Mouse (Mus musculus): ENCODE measurements around the gene Sdr39u1. TPM values are rescaled to one million over a fixed set of nuclear protein-coding genes. Genes with fewer than 3 reads are reported as not detected.
A peak's percentile ranks its signal among the peaks of the same experiment; 100 is the strongest.

Sdr39u1 gene
- total RNA-seq, 2 experiments from 2014 or later, result 90.9 to 109 TPM

- DNase-seq, result peak; percentile 96
Measured at GRCm38 (mm10) chr14:55884713-55885113, 15.4 kb downstream of the Sdr39u1 start, which contains the start of gene Khnyn. TSS of gene Khnyn (plus strand) at chr14:55884947.

- DNase-seq, result peak; percentile 86
Measured at GRCm38 (mm10) chr14:55884166-55884565, 15.9 kb downstream of the Sdr39u1 start, which contains the start of gene Cbln3. TSS of gene Cbln3 (minus strand) at chr14:55884392.

- no peak for DNase-seq
Measured at GRCm38 (mm10) chr14:55883663-55884062, 16.4 kb downstream of the Sdr39u1 start.

- DNase-seq, result no peak
Measured at GRCm38 (mm10) chr14:55883149-55883661, 16.9 kb downstream of the Sdr39u1 start.

GRCm38 (mm10) chr14:55882171-55882641 is 17.9 kb downstream of the Sdr39u1 start:
- no peak for DNase-seq

GRCm38 (mm10) chr14:55880982-55881381 is 19.1 kb downstream of the Sdr39u1 start:
- DNase-seq, result no peak

GRCm38 (mm10) chr14:55879623-55880022 is 20.5 kb downstream of the Sdr39u1 start:
- DNase-seq, result peak; percentile 88

- DNase-seq, result no peak
Measured at GRCm38 (mm10) chr14:55878316-55878940, 21.7 kb downstream of the Sdr39u1 start.

GRCm38 (mm10) chr14:55877469-55878315 is 22.4 kb downstream of the Sdr39u1 start:
- no peak for DNase-seq

GRCm38 (mm10) chr14:55873714-55874683 is 26.1 kb downstream of the Sdr39u1 start:
- peak; percentile 88 for DNase-seq

GRCm38 (mm10) chr14:55873242-55873713 is 26.8 kb downstream of the Sdr39u1 start:
- DNase-seq, result no peak

GRCm38 (mm10) chr14:55872551-55872950 is 27.5 kb downstream of the Sdr39u1 start:
- DNase-seq, result no peak

- DNase-seq, result no peak
Measured at GRCm38 (mm10) chr14:55872039-55872438, 28.1 kb downstream of the Sdr39u1 start.

GRCm38 (mm10) chr14:55869538-55869937 is 30.6 kb downstream of the Sdr39u1 start:
- no peak for DNase-seq

- DNase-seq, result no peak
Measured at GRCm38 (mm10) chr14:55868230-55869026, 31.7 kb downstream of the Sdr39u1 start.

GRCm38 (mm10) chr14:55866962-55867361 is 33.1 kb downstream of the Sdr39u1 start:
- peak; percentile 78 for DNase-seq

- peak; percentile 87 for DNase-seq
Measured at GRCm38 (mm10) chr14:55863773-55864172, 36.3 kb downstream of the Sdr39u1 start.

- no peak for DNase-seq
Measured at GRCm38 (mm10) chr14:55862970-55863369, 37.1 kb downstream of the Sdr39u1 start.

- no peak for DNase-seq
Measured at GRCm38 (mm10) chr14:55862186-55862585, 37.9 kb downstream of the Sdr39u1 start.

GRCm38 (mm10) chr14:55857588-55857987 is 42.5 kb downstream of the Sdr39u1 start:
- DNase-seq, result no peak

- DNase-seq, result peak; percentile 50
Measured at GRCm38 (mm10) chr14:55855101-55855561, 45.0 kb downstream of the Sdr39u1 start.
